Mouse (Mus musculus): ENCODE data around the gene Gm14406.
"Not testable (repeated sequence)": the region's sequence is repeated elsewhere in the genome, so short reads cannot be mapped to it uniquely, and the experiment has no call there.

Gene Gm14406

DNA sequence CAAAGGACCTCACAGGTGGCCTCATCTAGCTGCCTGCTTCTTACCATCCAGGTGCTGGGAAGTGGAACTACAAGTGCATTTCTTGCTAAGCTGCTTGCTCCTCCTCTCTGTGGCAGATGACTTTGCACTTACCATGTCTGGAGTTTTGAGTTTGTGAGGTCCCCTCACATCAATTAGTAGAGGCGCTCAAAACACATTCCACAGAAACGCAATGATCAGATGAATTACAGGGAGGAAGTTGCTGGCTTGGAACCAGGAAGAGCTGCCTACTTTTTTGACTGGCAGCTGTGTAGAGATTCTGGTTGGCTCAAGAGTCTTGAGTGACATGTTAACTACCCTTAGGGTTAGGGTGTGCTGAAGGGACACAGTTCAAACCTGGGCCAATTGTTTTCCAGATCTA is at the start of gene Gm14406:
TSS of gene Gm14406 (minus strand) at position 213 of the 400 bp plus-strand sequence.
- DNase-seq (ENCODE audit: low spot score in 2 of 2): not testable (repeated sequence)

GRCm38 (mm10) chr2:177575141-177575540 is 2.9 kb downstream of the Gm14406 start:
- not testable (repeated sequence) for DNase-seq (ENCODE audit: low spot score in 2 of 2)

GRCm38 (mm10) chr2:177559365-177559764 is 18.6 kb downstream of the Gm14406 start:
- not testable (repeated sequence) for DNase-seq (ENCODE audit: low spot score in 2 of 2)

- peak in 1 of 2 experiments; percentile 10 for DNase-seq (ENCODE audit: low spot score in 2 of 2)
Observed at GRCm38 (mm10) chr2:177555261-177555660, 22.7 kb downstream of the Gm14406 start.

GRCm38 (mm10) chr2:177537717-177538116 is 40.3 kb downstream of the Gm14406 start:
- DNase-seq (ENCODE audit: low spot score in 2 of 2): not testable (repeated sequence)

GRCm38 (mm10) chr2:177537141-177537540 is 40.9 kb downstream of the Gm14406 start:
- DNase-seq (ENCODE audit: low spot score in 2 of 2): not testable (repeated sequence)

GRCm38 (mm10) chr2:177535876-177536275 is 42.1 kb downstream of the Gm14406 start:
- peak in 1 of 2 experiments; percentile 21 for DNase-seq (ENCODE audit: low spot score in 2 of 2)

DNA sequence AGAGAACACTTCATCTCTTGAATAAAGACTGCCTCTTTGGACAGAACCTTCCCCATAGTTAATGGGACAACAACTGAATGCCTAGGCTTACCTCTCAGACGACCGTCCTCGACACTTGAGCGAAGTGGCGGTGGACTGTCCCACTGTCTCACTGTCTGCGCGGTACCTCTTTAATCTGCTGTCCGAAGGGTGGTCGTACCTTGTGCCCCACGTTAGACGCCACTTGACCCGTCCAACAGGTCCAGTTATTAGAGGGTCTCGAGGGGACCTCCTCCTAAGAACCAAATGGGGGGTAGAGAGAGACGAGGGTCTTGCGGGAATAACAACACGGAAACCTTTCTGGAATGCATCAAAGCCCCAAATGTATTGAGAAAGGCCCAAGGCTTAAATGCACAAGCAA is 53.8 kb downstream of the Gm14406 start:
- DNase-seq (ENCODE audit: low spot score in 2 of 2): not testable (repeated sequence)

- DNase-seq (ENCODE audit: low spot score in 2 of 2): not testable (repeated sequence)
Observed at GRCm38 (mm10) chr2:177523674-177524073, 54.3 kb downstream of the Gm14406 start.

DNA sequence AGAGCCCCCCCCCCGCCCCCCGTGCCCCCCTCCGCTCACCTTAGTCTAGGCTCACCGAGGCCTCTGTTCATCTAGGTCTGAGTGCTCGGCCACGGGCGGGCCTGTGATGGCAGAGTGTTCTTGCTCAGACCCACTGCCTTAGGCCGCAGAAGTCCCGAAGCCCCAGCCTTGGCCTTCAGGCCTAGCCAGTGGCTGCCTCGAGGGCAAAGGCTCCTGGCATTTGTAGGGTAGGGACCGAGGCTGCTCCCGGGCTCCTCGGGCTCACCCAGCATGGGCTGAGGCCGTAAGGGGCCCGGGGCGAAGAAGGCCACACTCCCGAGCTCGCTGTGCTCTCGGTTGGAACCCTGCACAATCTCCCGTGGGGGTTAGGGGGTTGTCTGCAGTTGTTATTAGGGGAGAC is 54.9 kb downstream of the Gm14406 start:
- DNase-seq (ENCODE audit: low spot score in 2 of 2): no peak

GRCm38 (mm10) chr2:177520035-177520434 is 58.0 kb downstream of the Gm14406 start:
- no peak for DNase-seq (ENCODE audit: low spot score in 2 of 2)

All from spleen, postnatal 10 days (tissue).